Mouse (Mus musculus): ENCODE data around the gene Hdac9.

DNA sequence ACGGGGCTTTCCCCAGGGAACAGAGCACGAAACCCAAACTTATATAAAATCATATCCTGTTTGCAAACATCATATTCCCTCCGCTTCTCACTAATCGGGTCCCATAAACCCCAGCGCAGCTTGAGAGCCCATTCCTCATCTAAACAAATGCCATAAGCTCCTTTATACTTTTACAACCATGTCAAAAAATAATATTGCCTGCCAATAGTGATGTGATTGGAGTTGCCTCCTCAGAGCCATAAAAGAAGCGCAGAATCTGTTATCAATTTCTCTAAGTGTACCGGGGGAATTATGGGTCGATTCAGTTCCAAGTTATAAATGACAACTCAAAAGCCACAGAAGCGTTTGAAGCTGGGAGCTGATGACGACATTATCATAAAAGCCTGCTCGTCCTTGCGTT lies 638.1 kb downstream of the Hdac9 start:
- TF ChIP-seq CTCF (IDR thresholded peaks at IDR 0.05; ENCODE audit: borderline replicate concordance, extremely low read depth, insufficient read depth, insufficient read length): no peak
- TF ChIP-seq POLR2A (IDR thresholded peaks at IDR 0.05; ENCODE audit: borderline replicate concordance, extremely low read depth, insufficient read depth, insufficient read length, poor library complexity, severe bottlenecking): no peak

Measured in brain, embryonic 14.5 days (tissue).